In genomic region chrX:140985256-140985655, GRCm38 (mm10) we compare ENCODE assay signal across 23 mouse cellular contexts. TPM values are rescaled to one million over a fixed set of nuclear protein-coding genes. Genes with fewer than 3 reads are reported as not detected.
DNase-seq lines count a peak whose midpoint lies in the region; ATAC-seq and TF ChIP-seq lines count a peak whose summit lies in the region.
"Had no signal": no experiment of that assay in that cellular context is flagged by ENCODE, and none has a peak within 500 bp of the region (broad histone marks: within the 10 kb centered on the region; RNA-seq: fewer than 3 reads in every experiment).

No protein-coding gene starts in this region.

- no peaks in the 10 kb centered on the region for H3K36me3 ChIP-seq in kidney, adult 2 months (ENCODE audit: control insufficient read depth, insufficient read depth, low read length)
- no peaks in the 10 kb centered on the region; the same call in 1 of the 2 replicates for H3K36me3 ChIP-seq in liver, adult 2 months (ENCODE audit: control insufficient read depth, insufficient read depth, low read length)
- H3K36me3 ChIP-seq in liver, embryonic 12.5 days: no peaks in the 10 kb centered on the region
- H3K36me3 ChIP-seq: embryonic facial prominence, embryonic 12.5 days; embryonic facial prominence, embryonic 15.5 days; hindbrain, embryonic 12.5 days had no signal

- DNase-seq in frontal cortex, postnatal 14 days (ENCODE audit: low spot score in 2 of 2): no peak
- DNase-seq in kidney, adult 2 months: peak; percentile 57
- DNase-seq in kidney, postnatal 10 days: no peak
- DNase-seq in liver, adult 2 months (ENCODE audit: extremely low read depth, low read depth, low spot score): peak; percentile 16
- DNase-seq: adrenal gland, postnatal 10 days; adrenal gland, postnatal 36 days; cerebellum, adult 11 months; cerebellum, adult 2 months; cerebellum, adult 9-11 months; cerebellum, postnatal 25 days; forebrain, postnatal 0 days; gastrocnemius, postnatal 14 days had no signal

- no peaks in the 10 kb centered on the region for H3K27me3 ChIP-seq in kidney, adult 2 months (replicated peaks; ENCODE audit: control insufficient read depth, insufficient read depth, low read length)
- no peaks in the 10 kb centered on the region for H3K27me3 ChIP-seq in liver, adult 2 months (ENCODE audit: control insufficient read depth, insufficient read depth, low read length)
- no peaks in the 10 kb centered on the region; the same call in none of the 2 replicates for H3K27me3 ChIP-seq in liver, embryonic 12.5 days (replicated peaks)
- H3K27me3 ChIP-seq: Patski had no signal

- H3K4me3 ChIP-seq in kidney, adult 2 months (ENCODE audit: insufficient read depth, low read depth, low read length): no peak overlapping the region
- no peak overlapping the region for H3K4me3 ChIP-seq in liver, adult 2 months (ENCODE audit: insufficient read depth, low read depth, low read length)
- H3K4me3 ChIP-seq in liver, embryonic 12.5 days: no peak overlapping the region
- H3K4me3 ChIP-seq: embryonic facial prominence, embryonic 12.5 days; embryonic facial prominence, embryonic 15.5 days; hindbrain, embryonic 12.5 days had no signal

- no peaks in the 10 kb centered on the region for H3K79me2 ChIP-seq in liver, adult 2 months (ENCODE audit: control insufficient read depth, insufficient read depth, low read length)

- peaks cover 17% of the 10 kb centered on the region; the same call in 1 of the 2 replicates for H3K4me1 ChIP-seq in kidney, adult 2 months (ENCODE audit: control insufficient read depth, insufficient read depth, low read length)
- H3K4me1 ChIP-seq in liver, adult 2 months (ENCODE audit: control insufficient read depth, insufficient read depth, low read length): no peaks in the 10 kb centered on the region
- peaks cover 9% of the 10 kb centered on the region for H3K4me1 ChIP-seq in liver, embryonic 12.5 days
- H3K4me1 ChIP-seq: embryonic facial prominence, embryonic 12.5 days; embryonic facial prominence, embryonic 15.5 days; hindbrain, embryonic 12.5 days had no signal

- no peaks in the 10 kb centered on the region for H3K9me3 ChIP-seq in liver, embryonic 12.5 days (replicated peaks)
- H3K9me3 ChIP-seq: embryonic facial prominence, embryonic 12.5 days; embryonic facial prominence, embryonic 15.5 days; G1E; hindbrain, embryonic 12.5 days had no signal

- H3K4me2 ChIP-seq in liver, embryonic 12.5 days: no peak overlapping the region
- H3K4me2 ChIP-seq: embryonic facial prominence, embryonic 12.5 days; embryonic facial prominence, embryonic 15.5 days; heart, embryonic 11.5 days; hindbrain, embryonic 12.5 days had no signal

- H3K9ac ChIP-seq in liver, adult 2 months (ENCODE audit: low read depth, low read length): no peak overlapping the region
- H3K9ac ChIP-seq in liver, embryonic 12.5 days: no peak overlapping the region
- H3K9ac ChIP-seq: embryonic facial prominence, embryonic 12.5 days; embryonic facial prominence, embryonic 15.5 days; forebrain, postnatal 0 days; hindbrain, embryonic 12.5 days had no signal

- peak; percentile 24; the same call in 1 of the 2 replicates for ATAC-seq in frontal cortex, adult (ENCODE audit: low TSS enrichment)
- ATAC-seq in liver, embryonic 12.5 days: no peak
- ATAC-seq: forebrain, embryonic 14.5 days; forebrain, postnatal 0 days; hindbrain, embryonic 16.5 days; intestine, embryonic 16.5 days; Patski had no signal

- no peak for TF ChIP-seq POLR2A in kidney, adult 2 months (IDR thresholded peaks at IDR 0.05; ENCODE audit: low read depth, low read length)
- TF ChIP-seq POLR2A in liver, adult 2 months (IDR thresholded peaks at IDR 0.05; ENCODE audit: extremely low read depth, insufficient read depth, low read length): no peak

- no peak for TF ChIP-seq CTCF in kidney, adult 2 months (conservative IDR thresholded peaks at IDR 0.05; ENCODE audit: insufficient read depth, insufficient read length, low read depth, low read length)
- TF ChIP-seq CTCF in liver, adult 2 months (IDR thresholded peaks at IDR 0.05; ENCODE audit: low read depth, low read length): no peak

- H3K27ac ChIP-seq in kidney, adult 2 months (ENCODE audit: insufficient read depth, low read depth, low read length): no peak overlapping the region; the same call in 1 of the 2 replicates
- H3K27ac ChIP-seq in liver, adult 2 months (replicated peaks; ENCODE audit: insufficient read depth, low read depth, low read length): no peak overlapping the region
- H3K27ac ChIP-seq in liver, embryonic 12.5 days: no peak overlapping the region
- H3K27ac ChIP-seq: embryonic facial prominence, embryonic 12.5 days; embryonic facial prominence, embryonic 15.5 days; hindbrain, embryonic 12.5 days had no signal

- WGBS in kidney, adult 2 months: 17% methylated on average over 2 of the region's 2 CpGs
- 49% methylated on average over 2 of the region's 2 CpGs for WGBS in liver, adult 2 months
- WGBS in liver, embryonic 12.5 days (ENCODE audit: insufficient replicate concordance): 78% methylated on average over 2 of the region's 2 CpGs

RNA-seq across cellular contexts. Expression of gene Atg4a, which starts 28.5 kb away (rescaled TPM):
- 4.5 and 6.0 TPM in 2 replicates for polyA plus RNA-seq in kidney, adult 2 months (2012; rRNA removed)
- 10.7 and 16.7 TPM in 2 replicates for total RNA-seq in liver, adult 2 months (2014; rRNA removed)
- polyA plus RNA-seq in liver, adult 2 months (2012; rRNA removed): 2.4 and 2.5 TPM in 2 replicates
- polyA plus RNA-seq in liver, embryonic 12.5 days (2016; fragmentation: Nextera tagmentation; extraction: Ambion mirVana): 21.0 TPM in 2 replicates

RNA-seq across cellular contexts. Expression of gene Psmd10, which starts 28.7 kb away (rescaled TPM):
- polyA plus RNA-seq in kidney, adult 2 months (2012; rRNA removed): 7.9 and 11.0 TPM in 2 replicates
- 11.1 and 11.9 TPM in 2 replicates for total RNA-seq in liver, adult 2 months (2014; rRNA removed)
- 2.7 and 4.2 TPM in 2 replicates for polyA plus RNA-seq in liver, adult 2 months (2012; rRNA removed)
- 41.6 and 43.8 TPM in 2 replicates for polyA plus RNA-seq in liver, embryonic 12.5 days (2016; fragmentation: Nextera tagmentation; extraction: Ambion mirVana)

Comparison
In these comparisons a context has a peak if more than half of its experiments do, and no peak if none do; other contexts are left out.
1. DNase-seq: peak in kidney, adult 2 months (single experiment) and liver, adult 2 months (single experiment); none in frontal cortex, postnatal 14 days (0 of 2) and kidney, postnatal 10 days (single experiment).